ENCODE assay signal across 10 mouse cellular contexts in genomic region chr7:81286946-81287345, GRCm38 (mm10). TPM values are rescaled to one million over a fixed set of nuclear protein-coding genes. Genes with fewer than 3 reads are reported as not detected.
DNase-seq lines count a peak whose midpoint lies in the region; TF ChIP-seq lines count a peak whose summit lies in the region.
"Had no signal": no experiment of that assay in that cellular context is flagged by ENCODE, and none has a peak within 500 bp of the region (broad histone marks: within the 10 kb centered on the region; RNA-seq: fewer than 3 reads in every experiment).

No protein-coding gene starts in this region.

- DNase-seq in embryo, embryonic 11 days: peak; percentile 17
- no peak for DNase-seq in embryo, embryonic 10.5 days (ENCODE audit: low spot score)
- peak; percentile 75 for DNase-seq in liver, adult 2 months (ENCODE audit: extremely low read depth, low read depth, low spot score)
- DNase-seq in liver: no peak
- DNase-seq in kidney, adult 2 months: peak; percentile 52
- peak; percentile 18 for DNase-seq in lung, postnatal 14 days
- no peak for DNase-seq in B cell, adult 2 months
- no peak for DNase-seq in frontal cortex, postnatal 25 days (ENCODE audit: low spot score in 2 of 2)
- DNase-seq: layer of hippocampus, postnatal 36 days had no signal

- no peak for TF ChIP-seq POLR2A in liver, adult 2 months (IDR thresholded peaks at IDR 0.05; ENCODE audit: extremely low read depth, insufficient read depth, low read length)
- no peak for TF ChIP-seq POLR2A in kidney, adult 2 months (IDR thresholded peaks at IDR 0.05; ENCODE audit: low read depth, low read length)

- no peak overlapping the region for H3K4me3 ChIP-seq in liver, adult 2 months (ENCODE audit: insufficient read depth, low read depth, low read length)
- no peak overlapping the region for H3K4me3 ChIP-seq in kidney, adult 2 months (ENCODE audit: insufficient read depth, low read depth, low read length)

- H3K9ac ChIP-seq in liver, adult 2 months (ENCODE audit: low read depth, low read length): no peak overlapping the region

- H3K79me2 ChIP-seq in liver, adult 2 months (ENCODE audit: control insufficient read depth, insufficient read depth, low read length): no peaks in the 10 kb centered on the region; the same call in 1 of the 2 replicates

- H3K4me1 ChIP-seq in liver, adult 2 months (ENCODE audit: control insufficient read depth, insufficient read depth, low read length): no peaks in the 10 kb centered on the region
- H3K4me1 ChIP-seq in kidney, adult 2 months (ENCODE audit: control insufficient read depth, insufficient read depth, low read length): peaks cover 2% of the 10 kb centered on the region; the same call in 1 of the 2 replicates

- no peak overlapping the region for H3K27ac ChIP-seq in liver, adult 2 months (replicated peaks; ENCODE audit: insufficient read depth, low read depth, low read length)
- no peak overlapping the region for H3K27ac ChIP-seq in kidney, adult 2 months (ENCODE audit: insufficient read depth, low read depth, low read length)
- H3K27ac ChIP-seq: macrophage had no signal

- peak; percentile 67 for TF ChIP-seq CTCF in liver, adult 2 months (IDR thresholded peaks at IDR 0.05; ENCODE audit: low read depth, low read length)
- peak; percentile 73 for TF ChIP-seq CTCF in kidney, adult 2 months (conservative IDR thresholded peaks at IDR 0.05; ENCODE audit: insufficient read depth, insufficient read length, low read depth, low read length)

- H3K36me3 ChIP-seq in liver, adult 2 months (ENCODE audit: control insufficient read depth, insufficient read depth, low read length): peaks cover 6% of the 10 kb centered on the region; the same call in 1 of the 2 replicates
- H3K36me3 ChIP-seq in kidney, adult 2 months (ENCODE audit: control insufficient read depth, insufficient read depth, low read length): no peaks in the 10 kb centered on the region; the same call in none of the 2 replicates

- no peaks in the 10 kb centered on the region for H3K27me3 ChIP-seq in liver, adult 2 months (ENCODE audit: control insufficient read depth, insufficient read depth, low read length)
- no peaks in the 10 kb centered on the region for H3K27me3 ChIP-seq in kidney, adult 2 months (replicated peaks; ENCODE audit: control insufficient read depth, insufficient read depth, low read length)

- WGBS in liver, adult 2 months: 53% methylated on average over 8 of the region's 8 CpGs
- 44% methylated on average over 8 of the region's 8 CpGs for WGBS in kidney, adult 2 months

RNA-seq across cellular contexts. Expression of gene Rps17, which starts 58.1 kb away (rescaled TPM):
- total RNA-seq in liver, adult 2 months (2014; rRNA removed): 661 and 745 TPM in 2 replicates
- polyA plus RNA-seq in liver, adult 2 months (2012; rRNA removed): 501 and 572 TPM in 2 replicates
- 1,243 and 1,376 TPM in 2 replicates for polyA plus RNA-seq in kidney, adult 2 months (2012; rRNA removed)

Comparison
In these comparisons a context has a peak if more than half of its experiments do, and no peak if none do; other contexts are left out.
1. DNase-seq: peak in embryo, embryonic 11 days (single experiment), liver, adult 2 months (single experiment), kidney, adult 2 months (single experiment) and lung, postnatal 14 days (single experiment); none in embryo, embryonic 10.5 days (single experiment), liver (single experiment), B cell, adult 2 months (0 of 2) and frontal cortex, postnatal 25 days (0 of 2).